ENCODE assay signal across 13 mouse cellular contexts in the genomic region with DNA sequence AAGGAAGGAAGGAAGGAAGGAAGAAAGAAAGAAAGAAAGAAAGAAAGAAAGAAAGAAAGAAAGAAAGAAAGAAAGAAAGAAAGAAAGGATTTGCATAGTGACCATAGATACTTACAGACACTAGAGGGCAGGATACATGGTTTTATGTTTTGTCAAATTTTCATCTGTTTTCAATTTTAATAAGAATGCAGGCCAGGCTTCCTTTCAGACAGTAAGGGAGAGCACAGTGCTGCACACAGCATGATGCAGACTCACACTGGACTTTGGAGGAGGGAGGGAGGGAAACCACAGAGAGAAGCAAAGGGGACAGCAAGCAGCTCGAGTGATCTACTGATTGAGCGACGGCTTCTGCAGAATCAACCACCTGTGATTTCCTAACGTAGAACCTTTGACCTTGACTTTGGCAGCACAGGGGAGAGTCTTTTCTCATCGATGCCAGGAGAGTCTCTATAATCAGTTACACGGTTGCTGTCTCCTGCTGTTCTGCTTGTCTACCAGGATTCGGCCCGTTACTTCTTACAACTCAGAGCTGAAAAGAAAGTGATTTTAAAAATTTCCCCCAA.
DNase-seq lines count a peak whose midpoint lies in the region.
"Had no signal": no experiment of that assay in that cellular context is flagged by ENCODE, and none has a peak within 500 bp of the region (broad histone marks: within the 10 kb centered on the region; RNA-seq: fewer than 3 reads in every experiment).

No protein-coding gene starts in this region.

- DNase-seq in kidney, adult 11 months = peak; percentile 10
- DNase-seq in kidney, postnatal 4 days = no peak
- peak; percentile 46 for DNase-seq in 416B (ENCODE audit: low read depth)
- peak; percentile 31 for DNase-seq in Muller cell, postnatal 12 days (ENCODE audit: inconsistent ontology term)
- peak; percentile 49 for DNase-seq in forelimb bud, embryonic 11.5 days (ENCODE audit: low read depth, low spot score)
- no peak for DNase-seq in c-Kit-positive CD71-positive TER-119-positive erythroid progenitor cells, embryonic 14.5 days (ENCODE audit: low spot score)
- no peak for DNase-seq in frontal cortex, postnatal 25 days (ENCODE audit: low spot score in 2 of 2)
- DNase-seq in cerebellum, adult 11-12 months = no peak
- DNase-seq: adrenal gland, postnatal 36 days; cerebellum, postnatal 14 days; layer of hippocampus, adult 9-11 months; lung, postnatal 36 days; retina, postnatal 1 day had no signal

Comparison
In these comparisons a context has a peak if more than half of its experiments do, and no peak if none do; other contexts are left out.
1. DNase-seq: peak in kidney, adult 11 months (single experiment), 416B (single experiment), Muller cell, postnatal 12 days (single experiment) and forelimb bud, embryonic 11.5 days (single experiment); none in kidney, postnatal 4 days (0 of 2), c-Kit-positive CD71-positive TER-119-positive erythroid progenitor cells, embryonic 14.5 days (single experiment), frontal cortex, postnatal 25 days (0 of 2) and cerebellum, adult 11-12 months (single experiment).